Comparison of ENCODE assay signal across 8 mouse cellular contexts in genomic region chr2:178023861-178024260, GRCm38 (mm10). TPM values are rescaled to one million over a fixed set of nuclear protein-coding genes. Genes with fewer than 3 reads are reported as not detected.
A peak's percentile ranks its signal among the peaks of the same experiment; 100 is the strongest.
DNase-seq lines count a peak whose midpoint lies in the region; ATAC-seq and TF ChIP-seq lines count a peak whose summit lies in the region.
"Not testable (repeated sequence)": the region's sequence is repeated elsewhere in the genome, so short reads cannot be mapped to it uniquely, and the experiment has no call there.

No protein-coding gene starts in this region.

- H3K4me2 ChIP-seq in embryonic facial prominence, embryonic 13.5 days: peak overlapping the region; percentile 59
- peak overlapping the region; percentile 59 for H3K4me2 ChIP-seq in hindbrain, embryonic 15.5 days
- H3K4me2 ChIP-seq in lung, embryonic 14.5 days: peak overlapping the region; percentile 57
- H3K4me2 ChIP-seq in midbrain, embryonic 16.5 days (ENCODE audit: low read length): peak overlapping the region; percentile 53
- H3K4me2 ChIP-seq in stomach, embryonic 16.5 days (ENCODE audit: low read depth, low read length): peak overlapping the region; percentile 54

- not testable (repeated sequence) for TF ChIP-seq POLR2A in heart, adult 2 months (IDR thresholded peaks at IDR 0.05; ENCODE audit: insufficient read depth, low read depth, low read length)

- intact Hi-C loops in heart, adult 2 months (cut with DNase I); left cerebral cortex, adult 2 months (cut with DNase I): not testable (repeated sequence)

- not testable (repeated sequence) for H3K36me3 ChIP-seq in embryonic facial prominence, embryonic 13.5 days; heart, adult 2 months (ENCODE audit: control insufficient read depth, insufficient read depth, low read length); hindbrain, embryonic 15.5 days; lung, embryonic 14.5 days (ENCODE audit: insufficient read depth); midbrain, embryonic 16.5 days (ENCODE audit: control insufficient read depth, insufficient read depth, low read length); stomach, embryonic 16.5 days (ENCODE audit: control insufficient read depth, insufficient read depth, low read length)

- not testable (repeated sequence) for H3K27ac ChIP-seq in embryonic facial prominence, embryonic 13.5 days; hindbrain, embryonic 15.5 days (replicated peaks); left cerebral cortex, adult 2 months; lung, embryonic 14.5 days (ENCODE audit: low read depth); midbrain, embryonic 16.5 days (ENCODE audit: low read length); stomach, embryonic 16.5 days (ENCODE audit: low read length)
- H3K27ac ChIP-seq in heart, adult 2 months: peak overlapping the region; percentile 63

- H3K27me3 ChIP-seq in embryonic facial prominence, embryonic 13.5 days; heart, adult 2 months (ENCODE audit: control insufficient read depth, insufficient read depth, low read length); hindbrain, embryonic 15.5 days; lung, embryonic 14.5 days (ENCODE audit: insufficient read depth, low read length); midbrain, embryonic 16.5 days (ENCODE audit: control insufficient read depth, insufficient read depth, low read depth, low read length); stomach, embryonic 16.5 days (ENCODE audit: control insufficient read depth, insufficient read depth, low read length): not testable (repeated sequence)

- not testable (repeated sequence) for H3K79me2 ChIP-seq in heart, adult 2 months (replicated peaks; ENCODE audit: control insufficient read depth, insufficient read depth, low read length)

- not testable (repeated sequence) for ATAC-seq in embryonic facial prominence, embryonic 13.5 days (ENCODE audit: insufficient number of reproducible peaks, insufficient read depth, low FRiP score, low TSS enrichment, low read depth); hindbrain, embryonic 15.5 days (ENCODE audit: low FRiP score, low read depth); lung, embryonic 14.5 days (ENCODE audit: insufficient read depth); midbrain, embryonic 16.5 days; stomach, embryonic 16.5 days (ENCODE audit: insufficient read depth, low FRiP score)

- H3K4me1 ChIP-seq in embryonic facial prominence, embryonic 13.5 days; heart, adult 2 months (ENCODE audit: control insufficient read depth, insufficient read depth, low read length); hindbrain, embryonic 15.5 days (replicated peaks); lung, embryonic 14.5 days (ENCODE audit: insufficient read depth); midbrain, embryonic 16.5 days (ENCODE audit: control insufficient read depth, insufficient read depth, low read length); stomach, embryonic 16.5 days (ENCODE audit: control insufficient read depth, insufficient read depth, low read length): not testable (repeated sequence)

- H3K9me3 ChIP-seq in embryonic facial prominence, embryonic 13.5 days; hindbrain, embryonic 15.5 days; lung, embryonic 14.5 days (ENCODE audit: low read depth, low read length); midbrain, embryonic 16.5 days (replicated peaks; ENCODE audit: control insufficient read depth, low read length, poor library complexity, severe bottlenecking); stomach, embryonic 16.5 days (replicated peaks; ENCODE audit: control insufficient read depth, low read length): not testable (repeated sequence)

- not testable (repeated sequence) for TF ChIP-seq EP300 in heart, adult 2 months (IDR thresholded peaks at IDR 0.05; ENCODE audit: insufficient read depth, low read depth, low read length)

- not testable (repeated sequence) for TF ChIP-seq CTCF in heart, adult 2 months (IDR thresholded peaks at IDR 0.05); left cerebral cortex, adult 2 months (IDR thresholded peaks at IDR 0.05); lung, embryonic 14.5 days (IDR thresholded peaks at IDR 0.05; ENCODE audit: low read depth)

- DNase-seq in adrenal gland, adult 8-10 months: peak; percentile 30
- DNase-seq in heart, adult 2 months; left cerebral cortex, adult 2 months (ENCODE audit: extremely low spot score in 1 of 2, low spot score in 2 of 2): not testable (repeated sequence)
- DNase-seq in lung, embryonic 14.5 days: peak; percentile 2

- peak overlapping the region; percentile 61 for H3K4me3 ChIP-seq in embryonic facial prominence, embryonic 13.5 days
- peak overlapping the region; percentile 65 for H3K4me3 ChIP-seq in heart, adult 2 months
- peak overlapping the region; percentile 64 for H3K4me3 ChIP-seq in hindbrain, embryonic 15.5 days
- H3K4me3 ChIP-seq in left cerebral cortex, adult 2 months: peak overlapping the region; percentile 72
- H3K4me3 ChIP-seq in lung, embryonic 14.5 days (ENCODE audit: low read depth, low read length): peak overlapping the region; percentile 51
- peak overlapping the region; percentile 58 for H3K4me3 ChIP-seq in midbrain, embryonic 16.5 days (ENCODE audit: low read depth, low read length)
- peak overlapping the region; percentile 62 for H3K4me3 ChIP-seq in stomach, embryonic 16.5 days (replicated peaks; ENCODE audit: low read length)

- peak overlapping the region; percentile 73 for H3K9ac ChIP-seq in embryonic facial prominence, embryonic 13.5 days
- H3K9ac ChIP-seq in heart, adult 2 months (ENCODE audit: low read depth, low read length): not testable (repeated sequence)
- peak overlapping the region; percentile 47; the same call in 1 of the 2 replicates for H3K9ac ChIP-seq in hindbrain, embryonic 15.5 days
- H3K9ac ChIP-seq in lung, embryonic 14.5 days: peak overlapping the region; percentile 58
- peak overlapping the region; percentile 64; the same call in 1 of the 2 replicates for H3K9ac ChIP-seq in midbrain, embryonic 16.5 days (ENCODE audit: low read depth, low read length)
- peak overlapping the region; percentile 75 for H3K9ac ChIP-seq in stomach, embryonic 16.5 days (ENCODE audit: low read length)

- WGBS in embryonic facial prominence, embryonic 13.5 days: 9% methylated on average over 2 of the region's 2 CpGs
- 11% methylated on average over 2 of the region's 2 CpGs for WGBS in heart, adult 2 months
- 1% methylated on average over 2 of the region's 2 CpGs for WGBS in hindbrain, embryonic 15.5 days
- 21% methylated on average over 2 of the region's 2 CpGs for WGBS in lung, embryonic 14.5 days
- WGBS in midbrain, embryonic 16.5 days: 19% methylated on average over 2 of the region's 2 CpGs
- 14% methylated on average over 2 of the region's 2 CpGs for WGBS in stomach, embryonic 16.5 days

RNA-seq across cellular contexts. Expression of gene Zfp971, which starts 0.8 kb away (rescaled TPM):
- 10 to 100 TPM; 26.3 to 37.8 (median 30.9) TPM for total RNA-seq in adrenal gland, adult 8-10 months (2022)
- polyA plus RNA-seq in embryonic facial prominence, embryonic 13.5 days (2015; fragmentation: Nextera tagmentation; extraction: Ambion mirVana): 12.1 and 13.6 TPM in 2 replicates
- total RNA-seq in heart, adult 2 months (2021): 100 to 1,000 TPM in 1 of 2 experiments, 10 to 100 TPM in 1; 99.5 to 124 TPM
- polyA plus RNA-seq in heart, adult 2 months (2012; rRNA removed): 3.1 and 9.1 TPM in 2 replicates
- polyA plus RNA-seq in hindbrain, embryonic 15.5 days (2015; fragmentation: Nextera tagmentation; extraction: Ambion mirVana): 11.2 and 11.6 TPM in 2 replicates
- total RNA-seq in left cerebral cortex, adult 2 months (2021): 10 to 100 TPM; 27.8 to 28.5 TPM
- polyA plus RNA-seq in lung, embryonic 14.5 days (2014; fragmentation: Nextera tagmentation; extraction: Ambion mirVana): 16.6 and 18.0 TPM in 2 replicates
- 9.2 and 9.8 TPM in 2 replicates for polyA plus RNA-seq in midbrain, embryonic 16.5 days (2015; fragmentation: Nextera tagmentation; extraction: Ambion mirVana)
- 12.8 and 14.8 TPM in 2 replicates for polyA plus RNA-seq in stomach, embryonic 16.5 days (2015; fragmentation: Nextera tagmentation; extraction: Ambion mirVana)

RNA-seq across cellular contexts. Expression of gene Zfp931, which starts 54.4 kb away (rescaled TPM):
- 10 to 100 TPM; 22.9 to 31.6 (median 26.3) TPM for total RNA-seq in adrenal gland, adult 8-10 months (2022)
- polyA plus RNA-seq in embryonic facial prominence, embryonic 13.5 days (2015; fragmentation: Nextera tagmentation; extraction: Ambion mirVana): 20.4 and 22.0 TPM in 2 replicates
- total RNA-seq in heart, adult 2 months (2021): 10 to 100 TPM; 11.7 to 14.9 TPM
- polyA plus RNA-seq in heart, adult 2 months (2012; rRNA removed): 2.6 and 5.0 TPM in 2 replicates
- polyA plus RNA-seq in hindbrain, embryonic 15.5 days (2015; fragmentation: Nextera tagmentation; extraction: Ambion mirVana): 15.1 and 16.4 TPM in 2 replicates
- total RNA-seq in left cerebral cortex, adult 2 months (2021): 10 to 100 TPM; 21.3 to 21.4 TPM
- 18.5 and 19.5 TPM in 2 replicates for polyA plus RNA-seq in lung, embryonic 14.5 days (2014; fragmentation: Nextera tagmentation; extraction: Ambion mirVana)
- polyA plus RNA-seq in midbrain, embryonic 16.5 days (2015; fragmentation: Nextera tagmentation; extraction: Ambion mirVana): 13.9 and 15.3 TPM in 2 replicates
- 18.3 and 18.8 TPM in 2 replicates for polyA plus RNA-seq in stomach, embryonic 16.5 days (2015; fragmentation: Nextera tagmentation; extraction: Ambion mirVana)
